Mouse (Mus musculus): ENCODE measurements around the gene Rbm48. TPM values are rescaled to one million over a fixed set of nuclear protein-coding genes. Genes with fewer than 3 reads are reported as not detected.
A peak's percentile ranks its signal among the peaks of the same experiment; 100 is the strongest.
"Not testable (repeated sequence)": the region's sequence is repeated elsewhere in the genome, so short reads cannot be mapped to it uniquely, and the experiment has no call there.

Rbm48 gene
- 10 to 100 TPM; 26.7 to 39.1 (median 32.6) TPM for polyA plus RNA-seq (2017; shearing (Covaris generic))

DNA sequence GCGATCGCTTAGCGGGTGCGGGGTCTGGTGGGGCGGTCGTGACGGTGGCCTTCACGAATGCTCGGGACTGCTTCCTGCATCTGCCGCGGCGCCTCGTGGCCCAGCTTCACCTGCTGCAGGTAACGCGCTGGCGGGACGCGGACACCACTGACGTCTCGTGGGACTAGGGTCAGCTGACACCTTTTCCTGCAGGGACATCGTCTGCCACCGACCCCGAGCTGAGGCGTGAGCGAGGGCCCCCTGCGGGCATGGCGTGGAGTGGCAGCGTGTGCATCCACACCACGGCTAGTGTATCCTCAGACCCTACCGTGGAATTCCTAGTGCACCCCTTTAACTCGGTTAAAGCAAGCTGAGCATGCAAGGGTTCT, at the start of gene Rbm48:
Gene Rbm48, minus strand, starts transcription at position 187 of the 368 bp plus-strand sequence.
- peak; percentile 38 for ATAC-seq

DNA sequence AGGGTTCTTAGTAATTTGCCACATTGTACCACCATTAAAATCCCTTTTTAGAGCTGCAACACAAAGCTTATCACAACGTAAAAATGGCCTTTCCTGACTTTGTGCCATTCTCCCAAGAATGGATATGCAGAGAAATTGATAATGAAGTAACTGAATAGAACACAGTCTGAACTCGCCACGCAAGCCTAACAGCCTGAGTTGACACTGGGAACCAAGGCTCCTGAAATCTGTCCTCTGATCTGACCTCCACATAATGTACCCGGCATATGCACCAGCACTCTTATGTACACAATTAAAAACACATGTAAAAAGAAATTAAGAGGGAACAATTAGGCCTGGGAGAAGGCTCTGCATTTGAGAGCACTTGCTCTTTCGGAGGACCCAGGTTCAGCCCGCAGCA, 48.9 kb upstream of the Rbm48 start:
- no peak for ATAC-seq

DNA sequence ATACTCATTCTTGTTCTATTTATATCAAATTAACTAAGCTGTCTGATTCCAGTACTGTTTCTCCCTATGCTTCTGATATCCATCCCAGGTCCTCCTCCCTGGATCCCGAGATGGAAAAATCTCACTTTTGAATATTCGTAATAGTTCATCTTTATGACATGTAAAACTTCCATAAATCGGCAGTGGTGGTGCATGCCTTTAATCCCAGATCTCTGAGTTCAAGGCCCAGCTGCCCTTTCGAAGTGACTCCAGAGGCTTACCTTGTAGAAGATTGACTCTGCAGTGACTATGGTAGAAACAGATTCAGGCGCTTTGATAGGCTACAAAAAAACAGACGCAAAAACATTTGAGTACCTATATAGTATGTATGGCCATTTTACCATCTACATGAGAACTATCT, 48.2 kb upstream of the Rbm48 start:
- no peak for ATAC-seq

DNA sequence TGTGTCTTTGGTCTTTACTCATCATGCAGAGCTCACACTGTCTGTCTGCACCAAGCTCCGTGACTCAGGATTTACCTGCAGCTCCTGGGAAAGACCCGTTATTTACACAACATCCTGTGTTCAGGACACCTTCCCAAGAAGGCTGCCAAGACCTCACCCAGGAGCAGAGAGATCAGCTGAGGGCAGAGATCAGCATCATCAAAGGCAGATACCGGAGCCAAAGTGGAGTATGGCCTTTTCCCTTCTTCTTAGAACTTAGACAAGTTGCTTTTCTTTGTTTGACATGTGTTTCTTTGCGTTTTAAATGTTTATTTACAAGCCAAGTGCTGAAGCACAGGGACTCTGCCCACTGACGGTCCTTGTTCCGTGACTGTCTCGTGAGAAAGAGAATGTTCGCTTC, 38.9 kb upstream of the Rbm48 start:
- ATAC-seq = no peak

DNA sequence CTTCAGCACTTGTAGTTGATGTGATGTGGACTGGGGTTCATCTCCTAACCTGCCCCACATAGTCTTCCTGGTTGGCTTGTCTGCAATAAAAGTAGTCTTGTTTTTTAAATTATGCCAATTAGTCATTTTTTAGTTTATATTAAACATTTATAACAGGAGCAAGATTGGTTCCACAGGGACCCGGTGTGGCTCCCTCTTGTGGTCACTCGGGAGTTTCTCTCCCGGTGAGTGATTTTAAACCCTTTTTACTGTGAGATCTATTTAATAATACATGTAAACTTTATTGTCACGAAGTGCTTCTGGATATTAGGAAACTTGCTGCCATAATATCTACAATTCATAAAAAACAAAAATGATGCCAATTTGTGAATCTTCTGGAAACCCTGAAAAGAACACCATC, 37.6 kb upstream of the Rbm48 start:
- ATAC-seq = no peak

DNA sequence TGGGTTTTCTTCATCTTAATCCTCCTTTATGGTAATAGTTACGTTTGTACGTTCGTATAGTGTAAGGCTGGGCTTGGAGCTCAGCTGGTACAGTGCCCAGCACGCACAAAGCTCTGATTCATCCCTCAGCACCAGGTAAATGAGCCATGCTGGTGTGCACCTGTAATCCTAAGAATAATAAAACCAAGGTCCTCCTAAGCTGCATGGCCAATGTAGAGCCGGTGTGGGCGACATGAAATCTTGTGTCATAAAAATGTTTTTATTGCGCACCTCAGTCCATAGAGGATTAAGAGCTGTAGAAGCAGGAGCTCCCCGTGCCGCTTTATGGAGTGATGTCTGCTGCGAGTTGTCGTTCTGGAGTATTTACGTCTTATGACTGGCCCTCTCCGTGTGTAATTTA, 36.9 kb upstream of the Rbm48 start:
- no peak for ATAC-seq

DNA sequence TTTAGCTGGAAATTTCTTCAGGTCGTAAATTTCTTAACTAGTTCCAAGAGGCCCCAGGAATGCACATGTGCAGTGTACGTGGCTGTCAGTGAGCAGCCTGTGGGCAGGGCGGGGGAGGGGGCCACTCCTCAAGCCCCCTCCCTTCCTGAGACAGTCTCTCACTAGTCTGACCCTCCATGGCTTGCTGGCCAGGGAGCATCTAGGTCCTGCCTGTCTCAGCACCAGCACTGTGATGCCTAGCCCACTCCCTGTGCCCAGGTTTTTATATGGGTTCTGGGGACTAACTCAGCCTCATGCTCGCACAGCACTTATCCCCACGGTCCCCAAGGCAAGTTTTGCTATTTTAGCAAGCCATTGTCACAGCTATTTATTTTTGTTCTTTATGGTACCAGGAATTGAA, 35.9 kb upstream of the Rbm48 start:
- no peak for ATAC-seq

DNA sequence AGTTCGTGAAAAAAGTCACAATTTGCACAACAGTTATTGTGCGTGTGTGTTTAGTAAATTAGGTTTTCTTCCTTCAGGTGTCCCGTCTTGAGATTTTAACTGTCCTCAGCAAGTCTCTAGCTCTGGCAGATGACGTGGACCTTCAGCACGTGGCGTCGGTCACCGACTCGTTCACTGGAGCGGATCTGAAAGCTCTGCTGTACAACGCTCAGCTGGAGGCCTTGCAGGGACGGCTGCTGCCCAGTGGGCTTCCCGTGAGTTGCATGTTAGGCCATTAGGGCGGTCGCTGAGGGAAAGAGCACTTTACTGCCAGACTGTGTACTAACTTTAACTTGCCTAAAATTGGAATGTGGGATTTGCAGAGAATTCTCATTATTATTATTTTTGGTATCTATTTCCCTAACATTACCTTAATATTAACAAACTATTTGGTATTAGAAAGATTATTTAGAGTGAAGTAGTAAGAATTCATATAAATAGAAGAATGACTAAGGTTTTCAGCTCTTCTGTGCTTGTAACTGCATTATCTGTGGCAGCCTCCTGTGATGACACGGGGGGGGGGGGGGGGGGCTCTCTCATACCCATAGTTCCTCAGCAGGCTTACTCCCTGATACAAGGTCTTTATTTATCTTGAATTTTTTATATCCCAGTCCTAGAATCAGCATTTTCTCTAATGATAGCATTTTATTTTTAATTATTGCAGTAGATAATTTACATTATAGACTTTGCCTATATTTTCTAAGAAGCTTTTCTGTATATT, 35.3 kb upstream of the Rbm48 start:
- ATAC-seq = no peak

DNA sequence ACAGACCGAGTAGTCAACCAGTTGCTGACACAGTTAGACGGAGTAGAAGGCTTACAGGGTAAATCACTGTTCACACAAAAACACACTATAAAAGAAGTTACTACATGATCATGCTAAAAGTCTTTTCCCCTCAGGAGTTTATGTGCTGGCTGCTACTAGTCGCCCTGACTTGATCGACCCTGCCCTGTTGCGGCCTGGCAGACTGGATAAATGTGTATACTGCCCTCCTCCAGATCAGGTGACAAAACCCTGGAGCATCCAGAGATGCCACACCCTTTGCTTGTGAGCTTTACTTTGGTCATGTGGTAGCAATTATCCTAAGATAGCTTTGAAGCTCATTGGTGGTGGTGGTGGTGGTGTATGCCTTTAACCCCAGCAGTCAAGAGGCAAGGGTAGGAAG, 33.7 kb upstream of the Rbm48 start:
- no peak for ATAC-seq

DNA sequence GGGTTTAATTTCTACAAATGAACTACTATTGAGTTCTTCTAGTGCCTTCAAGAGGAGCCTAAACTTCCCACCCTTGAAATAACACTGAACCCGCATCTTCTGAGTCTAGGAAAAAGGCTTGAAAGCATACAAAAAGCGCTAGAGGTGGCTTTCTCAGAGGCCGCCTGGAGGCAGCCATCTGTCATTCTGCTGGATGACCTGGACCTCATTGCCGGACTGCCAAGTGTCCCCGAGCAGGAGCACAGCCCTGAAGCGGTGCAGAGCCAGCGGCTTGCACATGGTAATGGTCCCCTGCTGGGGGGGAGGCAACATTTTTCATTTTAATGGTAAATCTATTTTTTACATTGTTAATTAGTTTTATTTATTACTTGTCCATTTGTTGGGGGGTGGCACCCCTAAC, 24.1 kb upstream of the Rbm48 start:
- ATAC-seq = no peak

DNA sequence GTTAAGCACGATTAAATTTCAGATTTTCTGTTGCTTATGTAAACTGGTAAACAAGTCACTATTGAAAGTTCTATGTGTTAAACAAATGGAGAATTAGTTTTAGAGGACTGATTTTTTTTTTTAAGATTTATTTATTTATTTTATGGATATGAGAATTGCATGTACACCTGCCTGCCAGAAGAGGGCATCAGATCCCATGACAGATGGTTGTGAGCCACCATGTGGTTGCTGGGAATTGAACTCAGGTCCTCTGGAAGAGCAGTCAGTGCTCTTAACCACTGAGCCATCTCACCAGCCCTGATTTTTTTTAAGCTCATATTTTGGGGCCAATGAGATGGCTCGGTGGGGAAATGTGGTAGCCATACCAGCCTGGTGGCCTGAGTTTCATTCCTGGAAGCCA, 15.4 kb upstream of the Rbm48 start:
- ATAC-seq = not testable (repeated sequence)

DNA sequence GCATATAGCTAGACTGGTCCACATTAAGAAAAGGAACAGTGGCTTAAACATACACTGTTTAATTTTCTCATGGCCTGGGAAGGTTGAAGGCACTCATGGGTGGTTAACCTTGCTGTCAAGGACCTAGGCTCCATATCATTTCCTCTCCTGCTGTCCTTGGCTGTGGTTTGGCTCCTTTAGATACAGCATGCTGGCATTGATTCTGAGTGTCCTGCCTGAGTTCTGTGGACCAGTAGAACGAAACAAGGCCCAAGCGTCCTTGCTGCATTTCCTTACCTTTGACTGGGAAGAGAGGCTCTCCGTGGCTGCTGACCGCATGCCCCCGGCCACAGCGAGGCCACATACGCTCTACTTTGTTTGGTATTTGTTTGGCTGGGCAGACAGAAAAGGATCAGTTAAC, 12.9 kb upstream of the Rbm48 start:
- ATAC-seq = no peak

DNA sequence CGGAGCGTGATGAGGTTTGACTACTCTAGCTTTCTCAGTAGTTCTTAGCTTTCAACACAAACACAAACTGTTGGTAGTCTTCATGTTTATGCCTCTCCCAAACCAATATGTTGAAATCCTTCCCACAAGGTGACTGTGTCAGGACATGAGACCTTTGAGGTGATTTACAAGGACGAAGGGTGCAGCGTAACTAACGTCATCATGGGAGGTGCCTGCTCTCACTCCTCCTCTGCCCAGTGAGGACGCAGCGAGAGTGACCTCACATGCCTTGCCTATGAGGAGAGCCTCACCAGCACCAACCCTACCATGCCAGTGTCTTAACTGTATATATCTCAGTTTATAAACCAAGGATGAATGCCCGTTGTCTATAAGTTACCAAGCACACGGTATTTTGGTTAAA, 10.7 kb upstream of the Rbm48 start:
- ATAC-seq = no peak

DNA sequence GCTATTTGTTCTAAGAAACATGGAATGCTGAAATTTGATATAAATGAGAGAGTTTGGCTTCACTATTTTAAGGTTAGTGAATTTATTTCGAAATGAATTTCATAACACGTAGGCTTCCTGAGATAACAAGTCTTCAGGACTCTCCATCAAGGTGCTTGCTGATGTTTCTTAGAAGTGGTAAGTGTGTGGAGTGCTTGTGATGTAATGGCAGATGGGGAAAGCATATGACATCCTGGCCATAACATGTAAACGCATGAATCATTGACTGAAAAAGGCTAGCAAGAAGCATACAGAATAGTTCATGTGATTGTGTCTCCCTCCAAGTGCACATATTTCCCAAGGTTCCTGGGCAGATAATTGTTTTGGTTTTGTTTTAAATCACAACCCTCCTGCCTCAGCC, 4.4 kb upstream of the Rbm48 start:
- ATAC-seq = no peak

DNA sequence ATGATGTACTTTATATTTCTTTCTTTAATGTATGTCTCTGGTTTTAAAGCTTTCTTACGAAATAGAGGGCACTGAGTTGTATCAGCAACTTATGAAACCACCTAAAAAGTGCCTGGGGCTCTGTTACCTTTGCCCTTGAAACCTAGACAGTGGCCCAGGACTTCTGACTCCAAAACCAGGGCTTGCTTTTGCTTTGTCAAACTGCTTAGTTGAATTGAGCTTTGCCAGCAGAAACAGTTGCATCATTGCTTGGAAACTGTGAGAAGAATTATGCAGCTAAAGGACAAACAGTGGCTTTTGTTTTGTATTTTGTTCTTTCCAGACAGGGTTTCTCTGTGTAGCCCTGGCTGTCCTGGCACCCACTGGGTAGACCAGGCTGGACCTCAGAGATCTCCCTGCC, 3.9 kb upstream of the Rbm48 start:
- no peak for ATAC-seq

DNA sequence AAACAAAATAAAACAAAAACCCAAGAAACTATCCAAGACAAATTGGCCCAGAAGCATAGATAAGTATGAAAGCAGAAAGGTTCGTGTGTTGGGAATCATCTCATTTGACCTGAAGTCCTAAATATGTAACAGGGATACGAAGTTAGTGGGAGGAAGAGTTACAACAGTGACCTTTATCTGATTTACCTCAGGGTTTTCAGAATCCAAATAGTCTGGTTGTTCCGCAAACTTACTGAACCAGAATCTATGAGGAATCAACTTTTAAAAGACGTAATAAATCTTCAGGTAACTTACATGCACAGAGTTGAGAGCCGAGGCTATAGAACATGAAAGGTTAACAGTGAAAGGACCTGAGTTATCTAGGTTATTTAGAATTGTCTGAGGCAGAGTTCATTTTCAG, 2.4 kb upstream of the Rbm48 start:
- no peak for ATAC-seq

DNA sequence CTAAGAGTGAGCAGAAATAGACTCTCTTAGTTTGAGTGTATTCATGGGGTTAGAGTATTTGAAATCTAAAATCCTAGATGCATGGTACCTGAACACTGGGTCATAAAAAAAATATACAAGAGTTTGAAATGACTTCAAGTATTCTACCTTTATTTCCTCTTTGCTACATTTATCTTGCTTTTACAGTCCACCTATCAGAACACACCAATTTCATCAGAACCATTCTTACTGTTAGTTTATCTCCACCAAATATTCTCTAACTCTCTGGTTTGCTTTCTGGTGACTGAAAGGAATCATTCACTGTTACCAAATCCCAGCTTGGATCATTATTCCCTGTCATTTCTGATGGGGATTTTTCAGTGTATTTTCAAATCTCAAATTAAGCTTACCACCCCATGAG, 786 bp upstream of the Rbm48 start:
- ATAC-seq = no peak

DNA sequence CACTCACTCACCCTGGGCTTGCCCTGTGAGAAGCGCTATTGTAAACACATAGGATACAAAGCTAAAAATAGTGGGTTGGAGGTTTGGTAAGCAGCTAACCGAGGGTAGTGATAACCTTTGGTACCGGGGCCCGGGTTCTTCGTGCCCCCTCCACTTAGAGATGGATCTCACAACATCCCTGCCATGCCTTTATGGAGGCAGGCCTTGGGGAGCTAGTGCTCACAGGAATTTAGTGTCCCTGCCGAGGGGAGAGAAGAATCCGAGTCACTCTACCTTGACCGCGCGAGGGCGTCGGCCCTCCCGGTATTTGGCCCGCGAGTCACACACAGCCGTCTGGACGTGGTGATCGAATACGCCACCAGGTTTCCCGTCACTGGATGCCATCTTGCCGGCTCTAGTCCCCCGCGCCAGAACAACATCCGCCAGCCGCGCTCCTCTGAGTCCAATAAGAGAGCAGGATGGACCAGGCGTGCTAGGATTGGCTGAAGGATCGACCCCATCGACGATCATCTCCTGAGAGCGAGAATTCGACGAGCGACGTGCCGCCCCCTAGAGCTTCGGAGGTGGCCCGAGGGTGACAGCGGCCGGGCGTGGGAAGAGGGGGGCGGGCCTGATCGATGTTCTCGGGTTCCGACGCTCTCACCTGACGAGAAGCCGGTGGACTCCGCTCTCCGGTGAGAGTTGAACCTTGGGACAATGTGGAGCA, 539 bp downstream of the Rbm48 start, which contains the start of gene Pex1:
Gene Pex1, plus strand, starts transcription at position 374 of the 706 bp plus-strand sequence.
- ATAC-seq = peak; percentile 98

DNA sequence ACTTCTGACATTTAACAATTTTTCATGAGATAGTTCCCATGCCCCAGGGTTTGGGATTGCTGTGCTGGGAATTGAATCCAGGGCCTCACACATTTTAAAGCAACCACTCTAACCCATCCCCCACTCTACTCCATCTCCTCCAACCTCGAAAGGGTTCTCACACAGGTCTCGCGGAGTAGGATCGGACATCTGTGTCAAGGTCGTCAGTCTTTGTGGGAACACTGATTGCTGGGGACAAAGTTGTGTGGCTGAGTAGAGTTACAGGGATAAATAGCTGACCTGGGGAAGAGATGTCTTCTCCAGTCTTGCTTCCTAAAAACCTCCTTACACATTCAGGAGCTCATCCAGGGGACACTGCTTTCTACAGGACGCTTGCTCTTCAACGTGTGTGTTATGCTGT, 17.3 kb downstream of the Rbm48 start:
- ATAC-seq = no peak

DNA sequence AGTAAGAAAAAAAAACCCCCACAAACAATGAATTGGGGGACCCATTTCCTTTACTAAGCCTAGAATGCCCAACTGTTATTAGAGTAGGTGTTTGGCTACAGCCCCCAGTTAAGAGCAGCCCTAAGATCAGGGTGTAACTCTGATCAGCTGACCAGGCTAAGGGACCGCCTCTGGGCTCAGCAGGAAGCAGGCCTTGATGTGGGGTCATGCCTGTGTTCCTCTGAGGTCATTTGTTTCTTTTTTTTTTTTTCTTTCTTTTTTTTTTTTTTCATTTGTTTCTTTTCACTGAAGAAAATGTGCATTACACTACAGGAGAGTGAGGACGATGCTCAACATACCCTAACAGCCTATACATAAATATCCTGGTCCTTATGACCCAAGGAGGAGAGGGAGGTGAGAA, 18.4 kb downstream of the Rbm48 start:
- ATAC-seq = no peak

DNA sequence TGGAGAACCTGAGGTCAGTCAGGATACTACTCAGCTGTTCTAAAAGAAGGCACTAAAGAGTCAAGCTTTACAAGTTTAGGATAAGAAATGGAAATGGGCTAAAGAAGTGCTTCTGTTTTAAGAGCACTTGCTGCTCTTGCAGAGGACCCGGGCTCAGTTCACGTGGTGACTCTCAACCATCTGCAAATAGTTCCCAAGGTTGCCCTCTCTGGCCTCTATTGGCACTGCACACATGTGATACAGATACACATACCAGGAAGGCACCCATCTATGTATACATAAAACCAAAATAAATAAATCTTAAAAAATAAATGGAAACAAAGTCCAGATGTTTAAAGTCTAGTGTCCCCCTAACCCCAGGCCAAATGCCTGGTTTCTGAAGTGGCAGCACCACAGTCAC, 21.6 kb downstream of the Rbm48 start:
- no peak for ATAC-seq

DNA sequence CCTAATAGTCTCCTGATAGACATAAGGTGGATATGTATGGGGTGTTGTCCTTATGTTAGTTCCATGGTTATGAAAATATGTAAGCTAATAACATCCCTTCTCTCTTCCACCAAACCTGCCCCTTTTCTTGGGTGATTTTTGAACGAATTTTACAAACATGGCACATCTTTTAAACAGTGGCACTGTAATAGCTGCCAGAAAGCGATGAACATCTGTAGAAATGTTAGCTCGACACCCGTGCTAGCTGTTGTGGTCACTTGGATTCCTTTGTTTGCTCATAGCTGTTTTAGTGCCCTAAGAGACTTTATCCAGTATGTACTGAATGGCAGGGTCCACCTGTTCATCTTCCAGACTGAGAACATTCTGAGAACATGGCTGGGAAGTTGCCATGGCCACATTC, 25.1 kb downstream of the Rbm48 start, which contains the start of gene 1700109H08Rik:
Gene 1700109H08Rik, plus strand, starts transcription at position 301 of the 400 bp plus-strand sequence.
- ATAC-seq = no peak

DNA sequence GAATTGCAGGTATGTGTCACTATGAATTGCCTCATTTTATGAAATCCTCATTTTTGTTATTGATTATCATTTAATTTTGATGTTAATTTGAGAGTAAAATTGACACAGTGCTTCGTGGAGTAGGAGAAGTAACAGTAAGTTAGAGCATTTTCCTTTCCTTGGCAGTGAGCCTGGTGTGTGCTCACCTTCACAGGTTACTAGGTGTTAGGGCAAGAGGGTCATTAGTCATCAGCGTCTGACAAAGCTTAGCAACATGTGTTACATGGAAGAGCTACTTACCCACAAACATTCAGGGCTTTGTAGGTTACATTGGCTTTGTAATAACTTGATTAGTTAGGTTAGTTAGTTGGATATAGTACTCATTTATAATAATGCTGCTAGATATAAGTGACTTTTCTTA, 42.2 kb downstream of the Rbm48 start:
- no peak for ATAC-seq

DNA sequence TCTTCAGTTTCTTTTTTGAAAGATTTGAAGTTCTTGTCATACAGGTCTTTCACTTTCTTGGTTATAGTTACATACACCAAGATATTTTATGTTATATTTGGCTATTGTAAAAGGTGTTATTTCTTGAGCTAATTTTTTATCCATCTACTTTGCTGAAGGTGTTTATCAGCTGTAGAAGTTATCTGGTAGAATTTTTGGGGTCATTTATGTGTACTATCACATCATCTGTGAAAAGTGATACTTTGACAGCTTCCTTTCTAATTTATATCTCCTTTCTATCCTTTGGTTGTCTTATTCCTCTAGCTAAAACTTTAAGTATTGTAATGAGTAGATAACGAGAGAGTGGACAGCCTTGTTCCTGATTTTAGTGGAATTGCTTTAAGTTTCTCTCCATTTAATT, 44.9 kb downstream of the Rbm48 start:
- no peak for ATAC-seq

Measured in inflammation-experienced regulatory T-cells, adult 6 months (primary cell).